Mouse (Mus musculus): ENCODE data around the gene Stmn1. TPM values are rescaled to one million over a fixed set of nuclear protein-coding genes. Genes with fewer than 3 reads are reported as not detected.

Stmn1 gene
- total RNA-seq, 4 experiments from 2014 or later: 20.8 to 26.2 (median 22.0) TPM

GRCm38 (mm10) chr4:134512798-134513197 lies 44.7 kb downstream of the Stmn1 start:
- peak; percentile 55 for DNase-seq (ENCODE audit: low spot score)

- no peak for DNase-seq (ENCODE audit: low spot score)
These were observed 46.3 kb downstream of the Stmn1 start for GRCm38 (mm10) chr4:134514309-134514930.

- no peak for DNase-seq (ENCODE audit: low spot score)
These were observed 47.5 kb downstream of the Stmn1 start for GRCm38 (mm10) chr4:134515614-134516013.

- peak; percentile 63 for DNase-seq (ENCODE audit: low spot score)
These were observed 48.9 kb downstream of the Stmn1 start for GRCm38 (mm10) chr4:134516981-134517380.

- DNase-seq (ENCODE audit: low spot score): no peak
These were observed 49.6 kb downstream of the Stmn1 start for GRCm38 (mm10) chr4:134517719-134518118.

GRCm38 (mm10) chr4:134518541-134518940 lies 50.4 kb downstream of the Stmn1 start:
- DNase-seq (ENCODE audit: low spot score): no peak

- DNase-seq (ENCODE audit: low spot score): no peak
These were observed 51.2 kb downstream of the Stmn1 start for GRCm38 (mm10) chr4:134519281-134519680.

Small RNA genes within 50 kb of the gene (microRNA-seq; reads per million reads assigned to microRNA genes)
- 1.7 reads per million for gene Gm23634

Other genes with a start within 250 kb of the Stmn1 start
- gene Catsper4, start 240.9 kb upstream of the Stmn1 start, total RNA-seq (2022): under 1 TPM in 1 of 4 experiments, not detected in 3; 0.14 TPM
- gene Cnksr1, start 229.9 kb upstream of the Stmn1 start, total RNA-seq (2022): 1 to 10 TPM; 7.5 to 9.2 (median 8.5) TPM
- not detected for gene E130218I03Rik, start 224.7 kb upstream of the Stmn1 start, total RNA-seq (2022)
- gene Zfp593, start 222.7 kb upstream of the Stmn1 start, total RNA-seq (2022): 1 to 10 TPM; 3.8 to 4.3 (median 4.0) TPM
- gene Gm30191, start 221.4 kb upstream of the Stmn1 start, total RNA-seq (2022): not detected
- gene Grrp1, start 214.2 kb upstream of the Stmn1 start, total RNA-seq (2022): 1 to 10 TPM; 6.1 to 8.0 (median 7.3) TPM
- 1 to 10 TPM; 6.2 to 7.6 (median 6.7) TPM for gene Pdik1l, start 180.4 kb upstream of the Stmn1 start, total RNA-seq (2022)
- 100 to 1,000 TPM; 164 to 261 (median 195) TPM for gene Trim63, start 153.2 kb upstream of the Stmn1 start, total RNA-seq (2022)
- gene Slc30a2, start 125.1 kb upstream of the Stmn1 start, total RNA-seq (2022): under 1 TPM; 0.32 to 0.94 (median 0.55) TPM
- gene Extl1, start 84.5 kb upstream of the Stmn1 start, total RNA-seq (2022): 10 to 100 TPM; 20.5 to 28.9 (median 23.9) TPM
- 10 to 100 TPM in 1 of 4 experiments, 1 to 10 TPM in 3; 6.8 to 10.7 (median 9.1) TPM for gene Pafah2, start 72.0 kb upstream of the Stmn1 start, total RNA-seq (2022)
- gene Paqr7, start 28.4 kb downstream of the Stmn1 start, total RNA-seq (2022): 10 to 100 TPM; 15.8 to 28.8 (median 20.2) TPM
- under 1 TPM in 1 of 4 experiments, not detected in 3; 0.20 TPM for gene Aunip, start 42.7 kb downstream of the Stmn1 start, total RNA-seq (2022)
- gene Mtfr1l, start 67.1 kb downstream of the Stmn1 start, total RNA-seq (2022): 100 to 1,000 TPM; 182 to 213 (median 198) TPM
- gene Selenon, start 83.8 kb downstream of the Stmn1 start, total RNA-seq (2022): 10 to 100 TPM; 17.1 to 20.4 (median 19.4) TPM
- gene Man1c1, start 236.0 kb downstream of the Stmn1 start, total RNA-seq (2022): 10 to 100 TPM; 22.6 to 26.7 (median 25.3) TPM